Mouse (Mus musculus) embryonic facial prominence, embryonic 11.5 days (tissue): ENCODE measurements at regions not wholly inside any gene's neighbourhood (a gene's known extent, or its start where the extent isn't known, plus 50 kb on each side); places are given as distances from the start of the nearest gene placed in this dataset.

ENCODE experiments used
- ATAC-seq: fragments of 200-750 bp; cut with Nextera tagmentation; replicated peaks from 2 replicates; pipeline ENCODE4 v1.8.0; 2017; ENCODE audit warnings: low read depth; ENCODE audit not compliant: insufficient number of reproducible peaks, low FRiP score, low TSS enrichment
- DNase-seq: peaks from one replicate; pipeline ENCODE4 v3.0.0-alpha.2; 2015; ENCODE audit warnings: low spot score
- H3K27ac ChIP-seq: fragments of 300-500 bp; sonication (generic); replicated peaks from 2 replicates; pipeline ENCODE4 v1.5.1; 2014; ENCODE audit warnings: mild to moderate bottlenecking, low read depth, low read length, control low read depth
- H3K27me3 ChIP-seq: fragments of 300-500 bp; sonication (generic); 2 replicates; pipeline ENCODE4 v1.6.1; 2014; ENCODE audit warnings: mild to moderate bottlenecking, low read length, moderate library complexity, mixed read lengths; ENCODE audit not compliant: control insufficient read depth, insufficient read depth
- H3K36me3 ChIP-seq: fragments of 300-500 bp; sonication (generic); replicated peaks from 2 replicates; pipeline ENCODE4 v1.6.1; 2014; ENCODE audit warnings: low read depth, mild to moderate bottlenecking, low read length, moderate library complexity, mixed read lengths; ENCODE audit not compliant: control insufficient read depth, insufficient read depth
- H3K4me1 ChIP-seq: fragments of 300-500 bp; sonication (generic); 2 replicates; pipeline ENCODE4 v1.6.1; 2014; ENCODE audit warnings: low read length, mixed read lengths; ENCODE audit not compliant: control insufficient read depth, insufficient read depth
- H3K4me2 ChIP-seq: fragments of 300-500 bp; sonication (generic); 2 replicates; pipeline ENCODE4 v1.6.1; 2014; ENCODE audit warnings: low read depth, mild to moderate bottlenecking, control low read depth, low read length, moderate library complexity
- H3K4me3 ChIP-seq: fragments of 300-500 bp; sonication (generic); 2 replicates; pipeline ENCODE4 v1.5.1; 2014; ENCODE audit warnings: low read depth, low read length, control low read depth
- H3K9ac ChIP-seq: fragments of 300-500 bp; sonication (generic); replicated peaks from 2 replicates; pipeline ENCODE4 v1.6.1; 2014; ENCODE audit warnings: mild to moderate bottlenecking, control low read depth, low read length
- H3K9me3 ChIP-seq: fragments of 300-500 bp; sonication (generic); replicated peaks from 2 replicates; pipeline ENCODE4 v1.6.1; 2016; ENCODE audit warnings: mild to moderate bottlenecking, low read length, inconsistent platforms, mixed read lengths; ENCODE audit not compliant: control insufficient read depth
- WGBS: fragments of 180-500 bp; shearing (Covaris S2); extraction: QIAGEN DNeasy Blood & Tissue Kit; methylation state at CpG from one replicate; pipeline ENCODE4 v1.1.7; 2014; 5-methylcytosine and 5-hydroxymethylcytosine counted together

DNA sequence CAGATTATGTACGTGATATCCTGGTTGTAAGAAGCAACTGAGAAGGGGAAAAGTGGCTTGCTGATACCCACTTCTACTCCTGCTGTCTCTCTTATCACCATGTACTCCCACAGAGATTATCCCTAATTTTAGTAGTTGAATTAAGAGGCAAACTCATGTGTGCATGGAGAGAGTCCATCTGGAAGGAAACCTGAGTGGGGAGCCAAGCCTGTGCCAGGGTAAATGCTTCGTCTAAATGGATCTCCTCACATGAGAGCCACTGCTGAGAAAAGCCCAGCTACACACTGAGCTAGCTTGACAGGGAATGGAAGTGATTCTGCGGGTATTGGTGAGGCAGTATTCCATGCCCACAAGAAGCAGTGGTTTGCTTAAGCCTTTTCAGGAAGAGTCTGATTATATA, 445.0 kb upstream of the Tecrl start:
- no peak overlapping the region for H3K27ac ChIP-seq
- H3K4me3 ChIP-seq: no peak overlapping the region
- H3K9ac ChIP-seq: no peak overlapping the region
- DNase-seq (no peak), ATAC-seq (no peak)
- no peak overlapping the region for H3K4me2 ChIP-seq
- no peaks in the 10 kb centered on the region for H3K9me3 ChIP-seq
- no peaks in the 10 kb centered on the region for H3K27me3 ChIP-seq
- H3K4me1 ChIP-seq: no peaks in the 10 kb centered on the region
- no peaks in the 10 kb centered on the region for H3K36me3 ChIP-seq
- WGBS: 70% methylated on average over 3 of the region's 3 CpGs

DNA sequence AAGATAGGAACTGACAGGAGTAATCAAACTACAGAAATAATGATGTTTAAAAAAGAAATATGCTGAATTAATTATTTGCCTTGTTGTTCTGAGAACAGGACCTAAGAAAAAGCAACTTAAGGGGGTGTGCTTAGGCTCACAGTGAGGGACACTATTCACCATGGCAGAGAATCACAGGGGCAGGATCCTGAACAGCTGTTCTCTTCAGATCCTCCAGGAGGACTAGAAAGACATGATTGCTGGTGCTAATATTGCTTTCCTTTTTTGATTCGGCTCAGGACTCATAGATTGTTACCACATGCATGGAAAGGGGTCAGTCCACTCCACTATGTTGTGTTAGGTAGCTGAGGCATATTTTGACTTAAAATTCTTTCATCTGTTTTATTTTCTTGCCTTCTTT, 425.4 kb upstream of the Tecrl start:
- Histone ChIP-seq H3K9ac (no peak overlapping the region), H3K4me3 (no peak overlapping the region), H3K36me3 (no peaks in the 10 kb centered on the region), H3K4me2 (no peak overlapping the region), H3K27me3 (no peaks in the 10 kb centered on the region), H3K9me3 (no peaks in the 10 kb centered on the region), H3K4me1 (no peaks in the 10 kb centered on the region), H3K27ac (no peak overlapping the region)
- peak; percentile 20 for DNase-seq
- WGBS: 30% methylated on average over 1 of the region's 1 CpGs
- ATAC-seq: 0 out of 2 replicates have a peak, but pooled peaks have one; percentile 48

DNA sequence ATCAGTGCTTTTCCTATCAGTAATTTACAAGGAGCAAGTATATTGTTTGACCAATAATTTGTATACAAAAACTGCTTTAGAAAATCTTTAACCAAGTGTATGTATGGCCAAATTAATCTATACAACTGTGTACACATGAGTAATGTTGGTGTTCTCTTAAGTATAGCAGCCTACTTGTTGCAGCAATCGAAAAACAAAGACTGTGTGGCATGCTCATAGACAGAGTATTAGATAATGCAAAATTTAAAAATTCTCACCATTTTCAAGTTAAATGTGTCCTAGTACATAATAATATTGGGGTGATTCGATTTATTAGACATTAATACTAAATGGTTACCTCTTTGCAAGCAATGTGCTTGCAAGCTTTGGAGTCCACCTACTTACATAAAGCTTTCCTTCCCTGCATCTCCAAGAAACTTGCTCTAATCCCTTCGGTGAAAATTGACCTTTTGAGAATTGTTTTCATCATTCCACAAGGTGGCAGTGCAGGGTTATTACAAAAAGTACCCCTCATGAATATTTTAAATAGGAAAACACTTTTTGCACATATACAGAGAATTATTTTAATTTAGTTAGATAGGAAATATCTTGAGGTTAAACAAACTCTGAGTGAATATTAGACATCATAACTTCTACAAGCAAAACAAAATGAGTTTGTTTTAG, 423.4 kb upstream of the Tecrl start:
- H3K27me3 ChIP-seq: no peaks in the 10 kb centered on the region
- WGBS: 31% methylated on average over 3 of the region's 3 CpGs
- H3K36me3 ChIP-seq: no peaks in the 10 kb centered on the region
- H3K9ac ChIP-seq: no peak overlapping the region
- no peaks in the 10 kb centered on the region for H3K4me1 ChIP-seq
- ATAC-seq: no peak
- H3K4me2 ChIP-seq: no peak overlapping the region
- H3K9me3 ChIP-seq: no peaks in the 10 kb centered on the region
- no peak overlapping the region for H3K27ac ChIP-seq
- no peak overlapping the region for H3K4me3 ChIP-seq
- DNase-seq: peak; percentile 67

DNA sequence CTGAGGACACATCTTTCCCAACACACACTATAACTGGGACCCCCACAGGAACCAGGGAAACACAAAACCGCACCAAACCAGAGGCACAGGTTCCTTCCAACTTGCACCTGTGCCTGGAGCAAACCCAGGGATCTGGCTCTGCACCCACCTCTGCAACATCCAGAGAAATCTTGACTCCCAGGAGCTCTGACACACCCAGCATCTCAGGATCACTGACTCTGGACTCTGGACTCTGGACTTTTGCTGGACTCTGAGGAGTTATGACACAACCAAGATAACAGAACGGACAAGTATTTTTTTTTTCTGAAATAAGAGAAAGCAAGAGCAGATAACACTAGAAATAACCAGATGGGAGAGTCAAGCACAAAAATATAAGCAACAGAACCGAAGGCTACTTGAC, 386.9 kb upstream of the Tecrl start:
- Histone ChIP-seq H3K4me2 (no peak overlapping the region), H3K27ac (no peak overlapping the region), H3K4me1 (no peaks in the 10 kb centered on the region), H3K9me3 (no peaks in the 10 kb centered on the region), H3K36me3 (no peaks in the 10 kb centered on the region), H3K27me3 (no peaks in the 10 kb centered on the region), H3K9ac (no peak overlapping the region), H3K4me3 (no peak overlapping the region)
- ATAC-seq (no peak), DNase-seq (no peak)
- 81% methylated on average over 3 of the region's 3 CpGs for WGBS

DNA sequence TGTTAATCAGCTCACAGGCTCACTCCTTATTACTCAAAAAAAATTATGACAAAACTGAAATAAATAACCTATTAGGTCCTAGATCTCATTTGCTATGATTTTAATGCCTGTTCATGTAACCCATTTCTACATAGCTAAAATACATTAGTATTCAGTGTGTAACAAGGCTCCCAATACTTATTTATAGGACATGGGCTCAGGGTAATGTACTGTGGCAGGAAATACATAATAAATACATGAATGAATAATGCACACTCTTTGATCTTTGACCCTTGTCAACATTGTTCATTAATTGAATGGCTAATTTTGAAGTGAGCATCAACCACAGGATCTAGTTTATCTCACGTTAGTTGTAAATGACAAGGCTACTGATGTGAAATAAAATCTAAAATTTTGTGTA, 340.4 kb upstream of the Tecrl start:
- 78% methylated on average over 1 of the region's 1 CpGs for WGBS

DNA sequence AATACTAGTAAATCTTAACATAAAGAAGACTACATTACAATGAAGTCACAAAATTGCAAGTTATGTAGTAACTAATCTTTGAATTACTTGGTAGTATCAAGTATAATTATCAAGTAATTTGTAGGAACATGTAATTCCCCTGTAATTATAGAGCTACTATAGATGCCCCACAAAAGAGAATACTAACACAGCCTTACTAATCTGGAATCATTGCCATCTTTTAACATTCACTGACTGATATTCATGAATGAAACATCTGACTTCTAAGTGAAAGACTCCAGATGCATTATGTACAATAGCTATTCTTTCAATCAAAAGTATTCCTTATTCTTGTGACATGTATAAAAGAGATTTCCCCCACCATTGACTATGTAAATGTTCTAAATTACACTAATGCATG, 337.3 kb upstream of the Tecrl start:
- no peak for DNase-seq
- Histone ChIP-seq H3K9me3 (no peaks in the 10 kb centered on the region), H3K9ac (no peak overlapping the region), H3K36me3 (no peaks in the 10 kb centered on the region), H3K4me3 (no peak overlapping the region), H3K27me3 (no peaks in the 10 kb centered on the region), H3K27ac (no peak overlapping the region), H3K4me1 (no peaks in the 10 kb centered on the region), H3K4me2 (no peak overlapping the region)
- no peak for ATAC-seq

More for the DNA sequence above, 340.4 kb upstream of the Tecrl start:
- no peaks in the 10 kb centered on the region for H3K9me3 ChIP-seq
- H3K4me3 ChIP-seq: no peak overlapping the region
- H3K4me1 ChIP-seq: no peaks in the 10 kb centered on the region
- H3K27me3 ChIP-seq: no peaks in the 10 kb centered on the region
- H3K9ac ChIP-seq: no peak overlapping the region
- H3K27ac ChIP-seq: no peak overlapping the region
- DNase-seq: no peak
- no peak for ATAC-seq
- no peaks in the 10 kb centered on the region for H3K36me3 ChIP-seq
- H3K4me2 ChIP-seq: no peak overlapping the region

DNA sequence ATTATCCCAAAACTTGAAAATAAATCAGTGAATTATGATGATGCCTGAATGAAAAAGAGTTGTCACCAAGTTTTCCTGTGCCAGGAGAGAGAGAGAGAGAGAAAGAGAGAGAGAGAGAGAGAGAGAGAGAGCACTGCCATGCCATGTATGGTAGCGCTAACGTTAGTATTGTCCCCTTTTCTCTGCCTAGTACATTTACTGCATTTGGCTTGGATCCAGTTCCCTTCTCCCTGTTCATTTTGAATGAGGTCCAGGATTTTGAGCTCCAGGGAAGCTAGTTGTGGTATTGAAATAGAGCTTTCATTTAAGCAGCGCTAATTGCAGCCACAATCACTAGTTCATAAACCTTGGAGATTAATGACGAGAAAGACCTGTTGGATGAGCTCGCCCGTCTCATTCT, 323.4 kb upstream of the Tecrl start:
- Histone ChIP-seq H3K4me3 (no peak overlapping the region), H3K9ac (no peak overlapping the region), H3K4me1 (no peaks in the 10 kb centered on the region), H3K4me2 (no peak overlapping the region), H3K36me3 (no peaks in the 10 kb centered on the region), H3K27ac (no peak overlapping the region), H3K27me3 (no peaks in the 10 kb centered on the region), H3K9me3 (no peaks in the 10 kb centered on the region)
- WGBS: 90% methylated on average over 6 of the region's 6 CpGs
- ATAC-seq: no peak
- DNase-seq: no peak

DNA sequence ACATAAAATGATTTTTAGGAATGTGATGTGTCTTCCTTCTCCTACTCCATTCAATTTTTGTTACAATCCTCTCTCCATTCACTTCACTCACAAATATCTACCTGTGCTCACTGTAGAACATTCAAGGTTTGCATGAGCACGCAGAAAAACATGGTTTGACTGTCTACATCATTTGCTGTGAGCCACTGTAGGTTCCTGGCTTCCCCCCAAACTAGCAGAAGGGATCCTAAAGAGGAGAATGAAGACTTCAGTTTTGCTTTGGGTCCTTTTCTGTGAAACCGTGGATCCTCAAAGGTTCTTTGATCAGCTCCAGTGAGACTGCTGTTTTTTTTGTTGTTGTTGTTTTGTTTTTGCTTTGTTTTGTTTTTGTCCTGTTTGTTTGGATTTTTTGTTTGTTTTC, 304.1 kb upstream of the Tecrl start:
- no peak overlapping the region for H3K27ac ChIP-seq
- H3K27me3 ChIP-seq: no peaks in the 10 kb centered on the region
- ATAC-seq (no peak), DNase-seq (no peak)
- H3K4me1 ChIP-seq: no peaks in the 10 kb centered on the region
- no peak overlapping the region for H3K4me3 ChIP-seq
- H3K9me3 ChIP-seq: no peaks in the 10 kb centered on the region
- 77% methylated on average over 2 of the region's 2 CpGs for WGBS
- H3K9ac ChIP-seq: no peak overlapping the region
- H3K36me3 ChIP-seq: no peaks in the 10 kb centered on the region
- H3K4me2 ChIP-seq: no peak overlapping the region
